Mouse (Mus musculus): ENCODE data around the gene Npc1l1.
"Not testable (repeated sequence)": the region's sequence is repeated elsewhere in the genome, so short reads cannot be mapped to it uniquely, and the experiment has no call there.

Npc1l1 gene

DNA sequence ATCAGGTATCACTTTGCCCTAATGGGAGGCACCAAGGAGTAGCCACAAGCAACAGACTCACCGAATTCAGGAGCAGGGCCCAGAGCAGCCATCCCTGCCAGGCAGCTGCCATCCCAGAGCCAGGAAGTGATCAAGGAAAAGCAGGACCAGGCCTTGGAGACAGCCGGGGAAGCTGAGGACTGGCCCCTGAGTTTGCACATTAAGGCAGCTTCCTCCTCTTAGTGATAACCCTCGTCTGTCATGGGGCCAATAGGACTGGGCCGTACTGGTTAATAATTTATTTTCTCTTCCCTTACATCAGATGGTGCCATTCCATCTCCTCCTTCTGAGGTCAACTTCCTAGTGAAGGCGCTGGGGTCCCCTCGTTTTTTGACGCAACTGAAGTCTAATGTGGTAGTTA lies at the start of gene Npc1l1:
Gene Npc1l1 (minus strand): TSS at position 132 of the 400 bp plus-strand sequence.
- DNase-seq: no peak

DNA sequence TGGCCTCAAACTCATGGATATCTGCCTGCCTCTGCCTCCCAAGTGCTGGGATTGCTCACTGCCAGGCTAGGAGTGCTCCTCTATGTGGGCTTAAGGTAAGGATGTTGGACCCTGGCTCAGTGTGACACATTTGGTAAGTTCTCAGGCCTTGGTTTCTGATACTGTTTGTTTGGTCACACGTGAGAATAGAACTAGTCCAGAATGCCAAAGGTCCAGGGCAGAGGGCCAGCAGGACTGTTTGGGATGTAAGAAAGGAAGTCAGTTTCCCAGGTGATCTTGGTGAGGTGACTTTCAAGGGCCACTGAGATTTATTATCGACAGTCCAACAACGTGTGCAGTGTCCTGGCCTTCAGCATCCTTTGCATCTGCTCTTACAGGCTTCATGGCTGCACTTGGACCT lies 46.5 kb upstream of the Npc1l1 start:
- peak in 1 of 2 experiments; percentile 30 for DNase-seq

DNA sequence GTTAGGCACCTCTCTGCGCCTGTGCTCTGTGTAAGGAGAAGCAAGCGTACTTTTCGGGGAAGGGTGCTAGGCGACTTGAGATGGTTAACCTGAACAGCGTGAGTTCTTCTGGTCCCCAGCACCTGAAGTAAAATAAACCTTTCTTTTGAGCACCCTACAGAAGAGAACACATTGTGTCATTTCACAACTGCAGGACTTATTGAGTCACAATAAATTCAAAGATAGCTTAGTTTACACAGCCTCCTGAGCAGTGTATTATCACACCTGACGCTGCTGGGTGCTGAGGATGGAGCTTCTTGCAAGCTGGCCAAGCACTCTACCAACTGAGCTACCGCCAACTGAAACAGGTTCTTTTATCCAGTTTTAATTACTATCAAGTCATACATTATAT lies 45.1 kb upstream of the Npc1l1 start:
- DNase-seq: no peak

DNA sequence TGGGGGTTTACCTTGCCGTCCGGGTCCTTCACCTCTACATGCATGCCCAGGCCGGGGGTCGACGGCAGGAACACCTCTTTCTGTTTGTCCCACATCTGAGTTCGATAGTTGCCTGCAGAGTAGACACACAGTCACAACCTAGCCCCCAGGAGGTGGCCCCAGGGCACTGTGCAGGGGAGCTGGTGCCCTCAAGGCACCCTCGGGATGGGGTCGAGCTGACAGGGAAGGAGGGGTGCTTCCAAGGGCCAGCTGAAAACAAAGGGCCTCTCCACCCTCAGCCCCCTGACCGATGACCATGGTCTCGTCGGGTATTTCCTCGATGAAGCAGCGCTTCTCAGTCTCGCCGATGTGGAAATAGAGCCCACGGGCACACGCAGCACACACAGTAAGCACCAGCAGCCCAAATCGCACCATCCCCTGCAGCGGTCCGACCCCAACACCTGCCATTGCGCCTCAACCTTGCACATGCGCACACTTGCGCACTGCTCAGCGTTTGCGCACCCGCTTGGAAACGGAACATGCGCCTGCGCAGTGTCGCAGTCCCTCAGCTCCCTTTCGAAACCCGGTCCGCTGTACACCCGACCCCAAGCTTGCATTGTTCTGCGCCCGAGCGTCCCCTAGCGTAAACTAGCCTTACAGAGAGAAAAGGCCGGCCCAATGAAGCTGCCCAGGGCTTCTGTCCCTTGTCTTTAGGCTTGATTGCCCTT lies 44.6 kb upstream of the Npc1l1 start, which contains the start of gene Tmed4:
Gene Tmed4 (minus strand): TSS at position 484 of the 707 bp plus-strand sequence.
- peak; percentile 99 for DNase-seq

DNA sequence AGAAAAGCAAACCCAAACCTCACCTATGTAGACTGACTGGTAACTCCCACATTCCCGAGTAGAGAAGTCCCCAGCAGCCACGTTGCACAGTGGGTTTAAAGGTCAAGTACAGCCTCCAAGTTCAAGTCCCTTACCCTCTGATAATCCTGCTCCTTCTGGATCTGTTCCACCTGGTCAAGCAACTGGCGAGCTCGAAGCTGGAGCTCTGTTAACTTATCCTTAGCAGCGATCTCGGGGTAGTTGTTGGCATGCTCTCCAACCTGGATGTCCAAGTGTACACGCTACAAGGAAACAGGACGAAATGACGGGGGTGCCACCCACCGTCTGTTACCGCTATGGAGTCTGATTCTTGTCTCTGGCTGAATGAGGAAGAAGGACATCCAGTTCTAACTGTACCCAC lies 43.7 kb upstream of the Npc1l1 start:
- peak; percentile 39 to 42 for DNase-seq

DNA sequence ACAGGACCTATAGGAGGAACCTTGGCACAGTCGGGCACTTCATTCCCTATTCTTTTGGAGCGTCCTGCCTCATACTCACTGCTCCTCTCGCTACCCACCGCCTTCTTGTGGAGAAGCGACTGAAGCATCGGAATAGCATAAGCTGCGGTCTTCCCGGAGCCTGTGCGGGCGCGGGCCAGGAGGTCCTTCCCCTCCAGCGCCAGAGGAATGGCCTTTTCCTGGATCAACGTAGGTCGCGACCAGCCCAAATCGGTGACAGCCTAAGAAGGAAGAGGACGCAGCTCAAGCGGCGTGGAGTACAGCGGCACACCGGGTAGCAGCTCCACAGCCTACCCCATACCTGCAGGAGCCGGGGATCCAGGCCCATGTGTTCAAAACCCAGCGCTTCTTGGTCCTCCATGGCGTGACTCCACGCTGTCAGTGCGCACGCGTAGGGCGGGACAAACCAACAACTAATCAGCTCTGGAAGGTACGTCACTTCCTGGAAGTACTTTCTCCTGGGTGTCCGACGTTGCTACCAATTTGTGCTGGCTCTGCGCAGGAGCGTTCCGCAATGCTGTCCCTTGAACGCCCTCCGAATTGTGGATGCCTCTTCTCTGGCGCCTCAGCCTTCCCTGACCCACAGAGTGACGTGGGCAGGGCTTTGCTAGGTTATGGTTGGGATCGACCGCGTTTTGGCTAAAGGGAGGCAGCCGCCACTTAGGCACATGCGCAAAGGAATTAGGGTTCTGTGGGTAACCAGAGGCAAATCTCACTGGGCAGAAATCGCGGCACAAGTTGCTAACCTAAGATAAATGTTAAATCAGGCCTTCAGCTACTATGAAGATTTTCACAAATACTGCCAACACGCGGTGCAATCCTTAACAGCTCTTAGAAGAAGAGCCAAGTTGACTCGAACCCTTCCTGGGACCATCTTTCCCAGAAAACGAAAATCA lies 37.6 kb upstream of the Npc1l1 start, which contains the start of gene Ddx56:
Gene Ddx56 (minus strand): TSS at position 453 of the 935 bp plus-strand sequence.
- DNase-seq: peak; percentile 93

DNA sequence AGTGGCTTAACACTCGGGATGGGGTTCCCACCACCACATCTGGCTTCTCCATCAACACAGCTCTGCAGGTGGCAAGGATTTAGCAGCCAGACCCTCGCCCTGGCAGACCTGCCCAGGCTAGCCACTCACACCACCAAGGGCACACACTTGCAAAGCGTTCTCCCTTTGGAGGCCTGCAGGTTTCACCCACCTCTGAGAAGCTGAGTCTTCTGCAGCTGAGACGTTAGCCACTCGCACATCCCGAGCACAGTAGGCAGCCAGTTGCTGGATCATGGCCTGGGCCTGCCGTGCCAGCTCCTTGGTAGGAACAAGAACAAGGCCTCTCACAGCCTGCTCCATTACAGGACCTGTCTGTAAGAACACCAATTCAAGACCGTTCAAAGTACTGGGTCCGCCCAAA lies 36.7 kb upstream of the Npc1l1 start:
- DNase-seq: no peak

DNA sequence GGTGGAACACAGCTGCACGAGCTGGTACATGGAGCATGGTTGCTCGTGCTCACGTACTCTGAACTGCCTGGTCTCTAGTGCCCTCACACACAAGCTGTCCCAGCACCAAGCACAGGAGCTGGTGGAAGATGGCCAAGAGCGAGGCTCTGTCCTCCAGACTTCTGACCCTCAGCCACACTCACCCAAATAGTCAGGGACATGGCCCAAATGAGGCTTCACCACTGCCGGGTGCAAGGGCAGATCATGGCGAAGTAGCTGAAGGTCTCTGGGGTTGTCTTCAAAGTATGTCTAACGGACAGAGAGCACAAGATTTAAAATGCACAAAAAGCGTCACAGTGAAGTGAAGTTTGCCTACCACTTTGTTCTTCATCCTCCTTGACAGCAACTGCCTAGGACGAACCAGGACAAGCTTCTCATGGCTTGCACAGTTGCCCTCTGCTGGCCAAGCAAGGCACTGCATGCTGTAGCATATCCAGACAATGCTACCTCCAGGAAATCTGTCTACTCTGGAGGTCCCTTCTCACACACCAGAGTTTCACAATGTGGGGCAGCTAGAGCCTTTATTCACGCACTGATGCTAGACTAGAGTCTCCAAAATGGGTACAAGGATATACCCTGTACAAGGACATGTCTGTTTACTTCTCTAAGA lies 31.6 kb upstream of the Npc1l1 start:
- peak; percentile 39 to 76 for DNase-seq

DNA sequence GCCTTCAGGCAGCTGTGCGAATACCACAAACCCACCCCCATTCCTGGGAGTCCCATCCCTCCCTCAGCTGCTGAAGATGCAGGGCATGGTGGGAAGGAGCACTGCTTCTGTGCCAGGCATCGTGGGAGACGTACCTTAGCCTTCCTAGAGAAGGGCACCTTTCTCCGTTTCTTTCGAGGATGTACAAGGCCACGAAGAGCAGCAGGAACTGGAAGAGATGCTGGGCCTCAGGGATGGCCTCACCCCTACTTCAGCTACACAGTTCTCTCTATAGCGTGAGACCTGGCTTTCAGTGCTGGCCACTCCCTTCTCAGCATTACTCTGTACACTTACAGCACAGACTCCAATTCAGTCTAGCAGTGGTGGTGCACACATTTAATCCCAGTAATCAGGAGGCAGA lies 29.5 kb upstream of the Npc1l1 start:
- no peak for DNase-seq

DNA sequence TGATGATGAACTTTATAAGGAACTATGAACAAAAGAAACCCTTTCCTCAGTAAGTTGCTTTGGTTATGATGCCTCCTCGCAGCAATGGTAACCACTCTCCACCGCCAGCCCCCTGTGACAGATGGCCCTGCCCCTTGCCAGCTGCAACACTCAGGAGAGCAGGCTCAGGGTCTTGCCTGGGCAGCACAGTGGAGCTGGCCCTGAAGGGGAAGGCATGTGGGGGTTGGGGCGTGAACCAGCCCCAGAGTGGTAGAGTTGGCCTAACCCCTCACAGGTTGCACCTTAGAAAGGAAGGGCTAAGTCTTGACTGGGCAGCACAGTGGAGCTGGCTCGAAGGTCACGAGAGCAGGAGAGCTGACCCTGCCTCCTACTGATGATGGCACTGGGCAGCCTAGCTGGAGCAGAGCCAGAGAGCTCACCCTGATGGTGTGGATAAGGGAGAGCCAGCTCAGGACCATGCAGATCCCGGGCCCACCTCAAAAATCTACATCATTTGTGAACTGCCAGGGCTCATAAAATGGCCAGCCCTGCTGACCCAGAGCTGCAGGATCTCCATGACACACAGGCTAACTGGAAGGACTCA lies 26.6 kb upstream of the Npc1l1 start:
- peak in 1 of 2 experiments; percentile 41 for DNase-seq

DNA sequence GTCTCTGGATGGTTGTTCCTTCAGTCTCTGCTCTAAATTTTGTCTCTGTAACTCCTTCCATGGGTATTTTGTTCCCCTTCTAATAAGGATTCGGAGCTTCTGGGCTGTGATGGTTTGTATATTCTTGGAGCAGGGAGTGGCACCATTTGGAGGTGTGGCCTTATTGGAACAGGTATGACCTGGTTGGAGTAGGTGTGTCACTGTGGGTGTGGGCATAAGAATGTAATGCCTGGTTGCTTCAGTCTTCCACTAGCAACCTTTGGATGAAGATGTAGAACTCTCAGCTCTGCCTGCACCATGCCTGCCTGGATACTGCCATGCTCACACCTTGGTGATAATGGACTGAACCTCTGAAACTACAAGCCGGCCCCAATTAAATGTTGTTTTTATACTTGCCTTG lies 24.7 kb upstream of the Npc1l1 start:
- DNase-seq: not testable (repeated sequence)

DNA sequence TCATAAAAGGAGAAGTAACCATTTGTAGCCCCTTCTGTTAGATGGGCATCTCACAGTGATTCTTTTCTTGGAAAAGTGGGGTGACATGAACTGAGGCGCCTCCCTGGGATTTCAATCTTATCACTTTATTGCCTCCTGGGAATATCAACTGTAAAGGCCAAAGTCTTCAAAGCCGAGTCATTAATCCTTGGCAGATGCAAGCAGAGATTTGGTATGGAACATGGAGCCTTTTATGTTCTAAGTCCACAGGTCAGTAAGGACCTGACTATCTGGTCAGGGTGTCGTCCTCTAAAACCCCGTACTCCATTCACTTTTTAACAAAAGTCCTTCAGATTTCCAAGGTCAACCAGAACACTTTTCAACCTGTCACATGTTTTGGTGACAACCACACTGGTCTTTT lies 22.9 kb upstream of the Npc1l1 start:
- DNase-seq: no peak

DNA sequence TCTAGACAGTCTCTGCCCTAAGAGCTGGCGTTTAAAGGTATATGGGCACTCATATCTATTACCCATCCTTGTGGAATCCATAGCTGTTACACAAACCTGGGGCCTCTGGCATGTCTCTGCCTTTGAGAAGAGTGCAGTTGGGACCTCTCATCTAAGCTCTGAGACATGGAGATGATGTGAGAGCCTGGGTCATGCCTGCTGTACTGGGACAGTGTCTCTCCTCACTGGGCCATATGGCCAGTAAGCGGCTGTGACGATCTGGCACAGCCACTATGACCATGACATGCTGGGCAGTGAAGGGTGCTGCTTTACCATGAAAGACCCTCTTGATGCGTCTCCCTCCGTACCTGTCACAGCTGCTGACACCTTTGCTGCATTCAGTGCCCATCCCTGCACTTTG lies 22.3 kb upstream of the Npc1l1 start:
- no peak for DNase-seq

DNA sequence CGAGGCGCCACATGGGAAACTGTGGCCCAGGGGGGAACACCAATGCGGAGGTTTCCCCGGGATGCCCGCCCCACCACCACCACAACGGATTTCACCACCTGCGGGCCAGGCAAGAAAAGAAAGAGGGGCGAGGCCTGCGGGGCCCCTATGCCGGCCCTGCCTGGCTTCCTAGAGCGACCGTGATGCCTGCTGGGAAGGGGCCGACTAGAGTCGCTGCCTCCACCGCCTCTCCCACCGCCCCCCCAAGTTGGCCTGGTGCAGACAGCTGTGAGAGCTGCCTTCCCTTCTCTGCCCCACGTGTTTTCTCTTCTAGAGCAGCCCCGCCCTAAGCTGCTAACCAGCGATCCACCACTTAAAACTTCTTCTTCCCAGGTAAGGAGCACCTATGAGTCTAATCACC lies 14.8 kb upstream of the Npc1l1 start:
- no peak for DNase-seq

DNA sequence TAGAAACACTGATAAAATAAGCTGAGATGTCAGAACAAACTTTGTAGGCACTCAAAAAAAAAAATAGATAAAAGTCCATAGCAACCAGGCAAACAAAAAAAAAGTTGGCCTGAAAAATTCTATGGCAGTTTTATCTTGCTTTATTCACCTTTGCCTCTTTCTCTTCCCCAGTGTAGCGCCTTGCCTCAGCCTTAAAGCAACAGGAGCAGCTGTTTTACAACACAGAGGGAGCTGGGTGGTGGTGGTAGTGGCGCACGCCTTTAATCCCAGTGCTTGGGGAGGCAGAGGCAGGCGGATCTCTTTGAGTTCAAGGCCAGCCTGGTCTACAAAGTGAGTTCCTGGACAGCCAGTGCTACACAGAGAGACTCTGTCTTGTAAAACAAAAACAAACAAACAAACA lies 3.1 kb upstream of the Npc1l1 start:
- DNase-seq: no peak

DNA sequence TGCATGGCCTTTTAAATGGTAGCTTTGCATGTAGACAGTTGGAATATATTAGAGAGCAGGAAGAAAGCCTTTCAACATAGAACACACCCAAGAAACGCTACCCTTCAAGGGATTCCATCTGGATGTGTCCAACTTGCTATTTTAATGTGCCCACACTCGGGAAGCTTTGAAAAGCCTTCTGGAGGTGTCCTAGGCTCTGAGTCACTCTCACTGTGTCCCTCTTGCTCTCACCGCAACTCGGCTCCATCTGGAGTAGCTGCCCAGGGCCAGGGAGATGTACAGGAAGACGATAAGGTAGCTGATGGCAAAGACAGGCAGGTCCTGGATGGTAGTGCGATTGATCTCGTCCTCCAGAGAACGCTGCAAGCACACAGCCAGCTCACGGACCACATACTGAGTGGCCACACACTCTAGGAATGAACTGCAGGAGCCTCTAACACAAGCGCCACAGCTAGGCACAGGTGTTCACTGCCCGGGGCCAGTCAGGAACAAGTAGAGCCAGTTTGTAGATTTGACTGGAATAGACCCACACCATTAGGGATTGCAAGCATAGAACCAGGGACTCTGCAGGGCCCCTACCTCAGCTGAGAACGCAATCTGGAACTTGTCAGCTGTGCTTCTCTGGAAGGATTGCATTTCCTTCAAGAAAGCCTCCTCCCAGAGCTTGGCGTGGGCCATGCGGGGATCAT lies 5.3 kb downstream of the Npc1l1 start:
- DNase-seq: peak; percentile 7

DNA sequence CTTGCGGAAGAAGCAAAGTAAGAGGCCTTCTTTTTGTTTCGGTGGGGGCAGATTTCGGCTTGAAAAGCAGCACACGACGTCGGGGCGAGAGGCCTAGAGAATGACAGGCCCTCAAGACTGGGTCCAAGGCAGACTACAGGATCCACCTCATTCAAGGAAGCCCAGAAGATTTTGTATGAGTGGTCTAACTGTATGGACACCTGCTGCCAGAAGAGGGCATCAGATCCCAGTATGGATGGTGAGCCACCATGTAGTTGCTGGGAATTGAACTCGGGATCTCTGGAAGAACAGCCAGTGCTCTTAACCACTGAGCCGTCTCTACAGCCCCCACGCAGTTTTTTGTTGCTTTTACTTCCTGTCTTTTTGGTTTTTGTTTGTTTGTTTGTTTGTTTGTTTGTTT lies 7.8 kb downstream of the Npc1l1 start:
- DNase-seq: no peak

DNA sequence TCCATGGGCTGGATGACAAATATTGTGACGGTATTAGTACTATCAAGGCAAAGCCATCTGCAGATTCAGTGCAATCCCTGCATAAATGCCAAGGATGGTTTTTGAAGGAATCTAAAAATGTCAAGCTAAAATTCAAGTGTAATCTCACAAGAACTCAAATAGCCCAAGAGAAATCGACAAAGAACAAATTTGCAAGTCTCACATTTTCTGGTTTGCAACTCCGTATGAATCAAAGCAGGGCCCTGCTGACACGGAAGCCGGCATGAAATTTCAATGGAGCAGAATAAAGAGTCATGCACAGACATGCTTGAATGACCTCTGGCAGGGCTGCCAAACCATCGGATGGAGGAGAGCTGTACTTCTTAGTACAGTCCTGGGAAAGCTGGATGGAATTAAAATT lies 10.0 kb downstream of the Npc1l1 start:
- no peak for DNase-seq

DNA sequence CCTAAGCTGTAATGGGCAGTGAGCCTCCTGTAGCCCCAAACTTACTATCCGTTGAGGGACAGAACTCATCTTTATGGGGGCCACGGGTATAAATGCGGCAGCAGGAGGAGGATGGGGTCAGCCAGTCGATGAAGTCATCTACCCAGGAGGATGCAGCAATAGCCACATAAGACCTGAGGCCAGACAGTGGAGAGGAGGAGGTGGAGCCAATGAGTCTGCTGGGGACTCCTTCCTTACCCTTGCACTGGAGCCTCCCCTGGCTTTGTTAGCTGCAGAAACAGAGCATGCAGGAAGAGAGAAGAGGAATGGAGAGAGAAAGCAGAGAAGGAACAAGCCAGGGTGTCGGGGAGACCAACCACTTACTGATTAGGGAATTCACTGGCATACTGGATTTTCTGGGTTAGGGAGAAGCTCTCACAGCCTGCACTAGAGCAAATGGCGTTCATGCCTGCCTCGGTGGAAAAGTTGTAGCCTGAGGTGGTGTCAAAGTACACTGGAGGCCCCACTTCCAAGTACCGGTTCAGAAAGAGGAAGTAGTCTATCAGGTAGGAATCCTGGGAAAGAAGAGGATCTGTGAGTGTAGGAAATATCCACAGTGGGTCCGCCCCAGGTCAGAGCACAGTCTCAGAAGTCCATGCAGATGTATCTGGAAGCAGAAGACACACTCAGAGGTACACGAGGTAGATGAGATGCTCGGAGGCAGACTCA lies 11.6 kb downstream of the Npc1l1 start:
- DNase-seq: no peak

DNA sequence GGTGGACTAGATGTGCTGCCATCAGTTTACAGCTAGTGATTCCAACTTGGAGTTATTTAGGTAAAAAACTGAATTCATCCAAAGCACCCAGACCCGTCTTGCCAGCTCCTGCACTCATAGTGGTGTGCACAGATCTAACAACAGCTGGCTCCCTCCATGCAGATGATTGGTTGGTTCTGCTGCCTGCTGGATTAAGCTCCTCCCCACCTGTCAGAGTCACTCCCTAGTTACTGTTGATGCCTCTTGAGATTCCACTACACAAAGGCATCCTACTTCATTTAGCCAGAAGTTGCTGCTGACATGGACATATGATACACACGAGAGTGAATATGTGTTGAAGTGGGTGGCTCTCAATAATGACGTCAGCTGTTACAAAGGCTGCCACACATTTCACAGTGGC lies 13.1 kb downstream of the Npc1l1 start:
- no peak for DNase-seq

DNA sequence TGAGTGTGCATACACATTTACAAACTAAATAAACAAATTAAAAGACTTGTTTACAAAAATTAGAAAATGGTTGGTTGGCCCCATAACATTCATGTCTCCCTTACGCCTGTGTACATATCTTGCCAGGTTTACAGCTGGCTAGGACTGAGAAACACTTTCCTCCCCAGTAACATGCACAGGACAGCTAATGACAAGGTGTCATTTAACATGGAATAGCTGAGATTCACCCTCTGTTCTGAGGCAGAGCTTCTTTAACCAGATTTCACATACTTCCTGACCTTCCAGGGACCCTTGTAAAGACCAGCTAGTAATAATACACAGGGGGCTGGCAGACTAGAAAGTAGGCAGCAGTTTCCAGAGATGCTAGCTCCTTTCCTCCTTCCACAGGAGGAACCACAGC lies 21.8 kb downstream of the Npc1l1 start:
- no peak for DNase-seq

DNA sequence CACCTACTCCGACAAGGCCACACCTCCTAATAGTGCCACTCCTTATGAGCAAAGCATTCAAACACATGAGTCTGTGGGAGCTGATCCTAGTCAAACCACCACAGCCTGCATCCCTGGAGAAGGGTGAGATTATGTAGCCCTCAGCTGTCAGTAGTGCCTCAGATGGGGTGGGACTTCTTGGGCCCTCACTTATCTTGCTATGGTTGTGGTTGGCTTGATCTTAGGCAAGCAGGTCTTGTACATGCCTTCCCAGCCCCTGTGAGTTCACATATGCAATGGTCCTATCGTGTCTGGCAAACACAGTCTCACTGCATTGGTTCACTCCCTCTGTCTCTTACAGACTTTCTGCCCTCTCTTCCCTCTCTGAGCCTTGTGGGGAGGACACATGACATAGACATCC lies 22.9 kb downstream of the Npc1l1 start:
- no peak for DNase-seq
